Mouse (Mus musculus) spleen, postnatal 10 days (tissue): Measurements from ENCODE around the gene Fam13c.

ENCODE experiments used
- DNase-seq, 2 experiments: peaks; one replicate each; pipeline ENCODE4 v3.0.0; 2021 to 2022; ENCODE audit warnings: low spot score in 2 of 2

Fam13c gene

GRCm38 (mm10) chr10:70458574-70459263 lies 18.4 kb downstream of the Fam13c start:
- no peak for DNase-seq

GRCm38 (mm10) chr10:70465638-70466037 lies 25.4 kb downstream of the Fam13c start:
- DNase-seq, result no peak

- no peak for DNase-seq
Observed at GRCm38 (mm10) chr10:70470836-70471235, 30.6 kb downstream of the Fam13c start.

- DNase-seq, result no peak
Observed at GRCm38 (mm10) chr10:70477741-70478145, 37.5 kb downstream of the Fam13c start.

- DNase-seq, result no peak
Observed at GRCm38 (mm10) chr10:70483736-70484135, 43.5 kb downstream of the Fam13c start.

GRCm38 (mm10) chr10:70484568-70485286 lies 44.4 kb downstream of the Fam13c start:
- DNase-seq, result no peak

GRCm38 (mm10) chr10:70485287-70485612 lies 45.0 kb downstream of the Fam13c start:
- no peak for DNase-seq

GRCm38 (mm10) chr10:70486651-70487050 lies 46.4 kb downstream of the Fam13c start:
- DNase-seq, result no peak

- DNase-seq, result no peak
Observed at GRCm38 (mm10) chr10:70493891-70494290, 53.6 kb downstream of the Fam13c start.

GRCm38 (mm10) chr10:70494441-70494840 lies 54.2 kb downstream of the Fam13c start:
- no peak for DNase-seq

- DNase-seq, result no peak
Observed at GRCm38 (mm10) chr10:70495106-70496104, 55.1 kb downstream of the Fam13c start.

GRCm38 (mm10) chr10:70496938-70497337 lies 56.7 kb downstream of the Fam13c start:
- no peak for DNase-seq

- DNase-seq, result no peak
Observed at GRCm38 (mm10) chr10:70498328-70498727, 58.0 kb downstream of the Fam13c start.

- DNase-seq, result no peak
Observed at GRCm38 (mm10) chr10:70499246-70499645, 59.0 kb downstream of the Fam13c start.

- no peak for DNase-seq
Observed at GRCm38 (mm10) chr10:70504871-70505270, 64.6 kb downstream of the Fam13c start.

- DNase-seq, result no peak
Observed at GRCm38 (mm10) chr10:70505395-70505794, 65.1 kb downstream of the Fam13c start.

- DNase-seq, result no peak
Observed at GRCm38 (mm10) chr10:70505842-70506241, 65.6 kb downstream of the Fam13c start.

- DNase-seq, result no peak
Observed at GRCm38 (mm10) chr10:70506499-70507168, 66.4 kb downstream of the Fam13c start.

GRCm38 (mm10) chr10:70507880-70508279 lies 67.6 kb downstream of the Fam13c start:
- no peak for DNase-seq

- no peak for DNase-seq
Observed at GRCm38 (mm10) chr10:70514848-70515247, 74.6 kb downstream of the Fam13c start.

- DNase-seq, result no peak
Observed at GRCm38 (mm10) chr10:70516661-70517060, 76.4 kb downstream of the Fam13c start.

GRCm38 (mm10) chr10:70519640-70520099 lies 79.4 kb downstream of the Fam13c start:
- DNase-seq, result no peak
